Mouse (Mus musculus) heart, embryonic 10.5 days (tissue): ENCODE data around the gene Etv6. TPM values are rescaled to one million over a fixed set of nuclear protein-coding genes. Genes with fewer than 3 reads are reported as not detected.
A peak's percentile ranks its signal among the peaks of the same experiment; 100 is the strongest.

ENCODE experiments used
- DNase-seq: peaks from one replicate; pipeline ENCODE4 v3.0.0-alpha.2; 2017; ENCODE audit warnings: low spot score
- H3K27ac ChIP-seq: fragments of 300-500 bp; sonication (generic); 2 replicates; pipeline ENCODE4 v1.5.1; 2016; ENCODE audit warnings: mild to moderate bottlenecking
- H3K27me3 ChIP-seq: fragments of 300-500 bp; sonication (generic); 2 replicates; pipeline ENCODE4 v1.6.1; 2016; ENCODE audit warnings: mild to moderate bottlenecking; ENCODE audit not compliant: poor library complexity, insufficient read depth, severe bottlenecking
- H3K36me3 ChIP-seq: fragments of 300-500 bp; sonication (generic); 2 replicates; pipeline ENCODE4 v1.6.1; 2016; ENCODE audit warnings: mild to moderate bottlenecking, moderate library complexity
- H3K4me1 ChIP-seq: fragments of 300-500 bp; sonication (generic); 2 replicates; pipeline ENCODE4 v1.6.1; 2016; ENCODE audit warnings: mild to moderate bottlenecking
- H3K4me3 ChIP-seq: fragments of 300-500 bp; sonication (generic); 2 replicates; pipeline ENCODE4 v1.5.1; 2016; ENCODE audit warnings: mild to moderate bottlenecking, moderate library complexity
- H3K9me3 ChIP-seq: fragments of 300-500 bp; sonication (generic); 2 replicates; pipeline ENCODE4 v1.6.1; 2016; ENCODE audit warnings: mild to moderate bottlenecking, moderate library complexity
- WGBS: fragments of 180-500 bp; shearing (Covaris S2); methylation state at CpG from one replicate; pipeline ENCODE4 v1.1.7; 2016; 5-methylcytosine and 5-hydroxymethylcytosine counted together
- polyA plus RNA-seq: library from polyadenylated mRNA; unstranded; fragments of >200 nt; fragmentation: Nextera tagmentation; extraction: Ambion mirVana; gene quantifications from 2 replicates; pipeline ENCODE4 v1.2.1, GENCODE M21; 2016

The Etv6 gene
- polyA plus RNA-seq, 1 experiment from 2014 or later, result 16.2 TPM

DNA sequence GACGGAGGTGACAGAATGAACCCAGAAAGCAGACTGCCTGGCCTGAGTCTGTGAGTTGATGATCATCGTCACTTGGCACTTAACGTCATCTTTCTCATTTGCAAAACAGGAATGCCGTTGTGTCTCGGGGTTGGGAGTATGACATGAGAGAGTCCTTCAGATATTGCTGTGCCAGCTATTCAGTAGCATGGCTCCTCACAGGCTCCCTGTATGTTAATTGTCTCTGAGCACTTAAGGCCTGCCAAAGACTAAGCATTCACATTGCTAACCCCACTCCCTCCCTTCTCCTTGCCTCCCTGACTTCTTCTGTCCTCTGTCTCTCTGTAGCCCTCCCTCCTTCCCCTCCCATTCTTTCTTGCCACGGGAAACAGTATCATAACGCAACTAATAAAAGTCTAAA is 72.2 kb downstream of the Etv6 start:
- Histone ChIP-seq H3K9me3 (no peaks in the 10 kb centered on the region), H3K4me3 (no peak overlapping the region), H3K27me3 (no peaks in the 10 kb centered on the region), H3K27ac (no peak overlapping the region; the same call in 1 of the 2 replicates), H3K4me1 (peaks cover 61% of the 10 kb centered on the region), H3K36me3 (peaks cover 20% of the 10 kb centered on the region)
- no peak for DNase-seq
- 77% methylated on average over 7 of the region's 7 CpGs for WGBS

DNA sequence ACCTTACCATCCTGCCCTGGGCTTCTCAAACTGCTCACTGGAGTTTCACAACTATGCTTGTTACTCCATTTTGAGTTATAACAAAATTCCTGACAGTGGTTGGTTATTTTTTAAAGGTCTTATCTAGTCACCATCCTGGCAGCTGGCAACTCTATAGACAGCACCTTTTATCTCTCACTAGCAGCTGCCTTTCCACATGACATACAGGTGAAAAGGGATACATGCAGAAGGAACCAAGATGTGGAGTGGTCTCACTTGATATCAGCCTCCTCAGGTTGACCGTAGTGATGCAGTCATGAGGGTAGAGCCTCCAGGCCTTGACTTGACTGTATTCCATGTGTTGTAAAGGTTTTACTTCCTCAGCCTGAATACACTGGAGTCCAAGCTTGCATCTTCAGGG is 74.2 kb downstream of the Etv6 start:
- WGBS, result 97% methylated on average over 1 of the region's 1 CpGs
- Histone ChIP-seq H3K27me3 (no peaks in the 10 kb centered on the region), H3K4me3 (no peak overlapping the region), H3K27ac (no peak overlapping the region), H3K36me3 (peaks cover 20% of the 10 kb centered on the region), H3K4me1 (peaks cover 55% of the 10 kb centered on the region), H3K9me3 (no peaks in the 10 kb centered on the region)
- no peak for DNase-seq

DNA sequence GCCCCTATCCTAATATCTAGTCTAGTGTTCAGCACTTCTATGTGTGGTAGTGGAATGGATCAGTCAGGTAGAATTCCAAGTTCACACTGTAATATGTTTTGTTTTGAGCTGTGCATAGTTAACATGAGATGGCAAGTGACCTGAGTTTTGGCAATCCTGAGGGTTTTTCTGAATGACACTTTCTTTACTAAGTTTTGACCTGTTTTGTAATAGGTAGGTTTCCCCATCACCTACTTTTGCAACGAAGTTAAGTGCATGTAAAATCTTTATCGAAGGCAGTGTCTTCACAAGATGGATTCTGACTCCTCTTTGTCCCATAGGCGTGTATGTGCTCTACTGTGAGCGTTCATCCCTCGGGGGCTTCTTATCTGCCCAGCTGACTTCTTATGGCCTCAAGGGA is 74.7 kb downstream of the Etv6 start:
- no peaks in the 10 kb centered on the region for H3K27me3 ChIP-seq
- no peak overlapping the region for H3K27ac ChIP-seq
- no peak for DNase-seq
- H3K4me3 ChIP-seq, result no peak overlapping the region
- H3K36me3 ChIP-seq, result peaks cover 23% of the 10 kb centered on the region
- no peaks in the 10 kb centered on the region for H3K9me3 ChIP-seq
- WGBS, result 90% methylated on average over 5 of the region's 5 CpGs
- peaks cover 50% of the 10 kb centered on the region for H3K4me1 ChIP-seq

DNA sequence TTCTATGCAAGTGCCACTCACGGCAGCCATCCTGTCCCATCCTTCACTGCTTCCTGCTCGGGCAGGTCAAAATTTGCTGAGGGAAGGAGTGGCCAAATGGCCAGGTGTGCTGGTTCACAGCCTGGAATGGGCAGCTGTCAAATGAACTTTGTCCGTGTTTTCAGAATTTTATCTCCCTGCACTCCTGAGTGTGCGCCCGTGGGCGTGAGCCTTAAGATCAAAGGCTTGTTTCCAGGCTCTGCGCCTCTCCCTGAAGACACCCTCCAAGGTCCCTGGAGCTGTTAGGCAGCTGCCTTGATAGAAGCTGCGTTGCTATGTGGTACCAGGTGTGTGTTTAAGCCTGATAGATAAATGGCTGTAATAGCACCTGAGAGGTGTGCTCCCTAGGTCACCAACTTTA is 76.1 kb downstream of the Etv6 start:
- peaks cover 26% of the 10 kb centered on the region for H3K36me3 ChIP-seq
- DNase-seq, result no peak
- no peaks in the 10 kb centered on the region for H3K9me3 ChIP-seq
- H3K4me1 ChIP-seq, result peaks cover 39% of the 10 kb centered on the region
- no peak overlapping the region for H3K27ac ChIP-seq
- H3K4me3 ChIP-seq, result no peak overlapping the region
- H3K27me3 ChIP-seq, result no peaks in the 10 kb centered on the region
- WGBS, result 79% methylated on average over 8 of the region's 8 CpGs

DNA sequence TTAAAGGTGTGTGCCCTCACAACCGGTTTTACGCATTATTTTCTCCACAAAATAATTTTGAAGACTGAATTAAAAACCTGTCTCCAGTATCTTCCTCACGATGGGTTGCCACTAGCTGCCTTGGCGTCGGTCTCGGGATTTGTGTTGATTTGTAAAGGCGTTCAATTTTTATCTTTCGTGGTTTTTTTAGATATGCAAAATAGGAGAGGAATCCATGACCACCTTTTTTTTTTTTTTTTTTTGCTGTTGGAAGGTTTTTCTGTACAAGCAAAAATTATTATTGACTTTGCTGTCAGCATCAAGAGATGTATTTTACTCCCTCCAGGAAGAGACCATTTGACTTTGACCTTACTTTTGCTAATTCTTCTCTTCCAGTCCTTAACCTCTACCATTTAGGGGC is 77.3 kb downstream of the Etv6 start:
- Histone ChIP-seq H3K27ac (no peak overlapping the region), H3K4me3 (no peak overlapping the region), H3K4me1 (peaks cover 39% of the 10 kb centered on the region), H3K27me3 (no peaks in the 10 kb centered on the region), H3K36me3 (peaks cover 26% of the 10 kb centered on the region), H3K9me3 (no peaks in the 10 kb centered on the region)
- 89% methylated on average over 8 of the region's 8 CpGs for WGBS
- no peak for DNase-seq

DNA sequence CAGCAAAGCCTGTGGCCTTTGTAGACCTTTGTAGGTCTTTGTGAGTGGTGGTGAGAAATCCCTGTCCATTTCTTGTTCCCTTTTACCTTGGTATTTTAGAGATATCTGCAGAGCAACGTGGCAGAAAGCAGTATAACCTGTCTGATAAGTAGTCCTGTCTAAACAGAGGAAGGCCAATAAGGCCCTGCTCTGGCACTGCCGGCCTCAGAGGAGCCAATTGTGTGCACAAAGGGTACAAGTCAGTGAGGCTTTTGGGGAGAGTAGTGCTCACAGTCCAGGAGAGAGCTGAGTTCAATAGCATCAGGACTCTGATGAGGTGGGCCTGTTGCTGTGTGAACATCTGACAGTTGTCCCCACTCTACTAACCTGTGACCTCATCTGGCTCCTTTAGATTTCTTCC is 77.7 kb downstream of the Etv6 start:
- Histone ChIP-seq H3K4me1 (peaks cover 39% of the 10 kb centered on the region), H3K36me3 (peaks cover 26% of the 10 kb centered on the region), H3K4me3 (no peak overlapping the region), H3K27ac (no peak overlapping the region), H3K9me3 (no peaks in the 10 kb centered on the region), H3K27me3 (no peaks in the 10 kb centered on the region)
- WGBS, result 57% methylated on average over 2 of the region's 2 CpGs
- no peak for DNase-seq

DNA sequence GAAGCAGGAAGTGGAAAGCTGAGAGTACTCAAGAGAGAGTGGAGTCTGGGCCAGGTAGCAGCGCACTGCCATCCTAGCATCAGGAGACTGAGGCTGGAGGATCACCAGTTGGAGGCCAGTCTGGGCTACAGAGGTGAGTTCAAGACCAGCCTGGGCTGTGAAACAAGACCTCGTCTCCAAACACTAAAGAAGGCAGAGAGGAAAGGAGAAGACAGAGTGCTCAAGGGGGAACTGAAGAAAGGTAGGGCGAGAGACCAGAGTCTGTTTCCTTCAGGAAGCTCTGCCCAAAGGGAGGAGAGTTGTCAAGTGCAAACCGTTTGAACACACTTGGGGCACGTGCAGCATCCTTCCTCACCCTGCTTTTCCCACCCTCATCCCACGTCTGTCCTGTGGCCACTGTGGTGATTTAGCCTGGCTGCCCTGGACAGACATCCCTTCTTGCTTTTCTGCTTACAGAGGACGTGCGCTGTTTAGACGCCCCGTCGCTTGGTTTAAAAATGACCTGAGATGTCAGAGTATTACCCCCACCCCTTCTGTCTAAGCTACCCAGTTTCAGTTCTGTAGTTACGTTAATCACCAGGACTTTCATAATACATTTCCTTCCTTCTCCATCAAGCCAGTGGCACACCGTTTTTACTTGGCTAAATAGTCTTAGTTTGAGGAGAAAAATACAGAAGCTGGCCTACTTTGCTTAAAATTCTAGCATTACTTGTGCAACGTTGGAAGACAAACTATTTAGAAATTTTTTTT is 79.9 kb downstream of the Etv6 start:
- Histone ChIP-seq H3K4me1 (peaks cover 59% of the 10 kb centered on the region), H3K27me3 (no peaks in the 10 kb centered on the region), H3K9me3 (no peaks in the 10 kb centered on the region), H3K27ac (no peak overlapping the region), H3K4me3 (no peak overlapping the region), H3K36me3 (peaks cover 9% of the 10 kb centered on the region; the same call in 1 of the 2 replicates)
- 89% methylated on average over 14 of the region's 14 CpGs for WGBS
- DNase-seq, result no peak

DNA sequence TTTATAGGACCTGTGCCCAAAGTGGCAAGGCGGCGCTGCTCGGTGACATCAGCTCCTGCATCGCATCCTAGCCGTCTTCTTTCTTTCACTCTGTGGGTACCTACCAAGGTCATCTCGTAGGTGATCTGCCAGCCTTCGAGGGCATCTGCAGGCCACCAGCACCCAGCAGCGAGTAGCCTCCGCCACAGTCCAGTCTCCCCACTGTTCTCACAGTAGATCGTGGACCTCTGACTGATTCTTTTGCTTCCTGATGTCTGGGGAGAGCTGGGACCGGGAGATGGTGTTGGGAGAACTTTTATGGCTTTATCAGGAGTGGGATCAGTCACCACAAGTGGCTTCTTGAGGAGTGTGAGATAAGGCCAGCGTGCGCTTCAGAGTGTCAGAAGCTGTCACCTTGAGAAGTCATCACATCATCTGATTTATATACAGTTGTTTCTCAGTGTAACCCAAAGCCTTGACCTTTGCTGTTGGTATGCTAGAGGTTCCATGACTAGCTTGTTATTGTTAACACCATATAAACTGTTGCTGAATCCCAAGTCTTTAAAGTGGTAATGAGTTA is 82.0 kb downstream of the Etv6 start:
- WGBS, result 57% methylated on average over 13 of the region's 13 CpGs
- Histone ChIP-seq H3K4me1 (peaks cover 56% of the 10 kb centered on the region), H3K36me3 (peaks cover 6% of the 10 kb centered on the region; the same call in 1 of the 2 replicates), H3K4me3 (no peak overlapping the region), H3K27me3 (no peaks in the 10 kb centered on the region), H3K9me3 (no peaks in the 10 kb centered on the region), H3K27ac (peak overlapping the region; percentile 57; the same call in 1 of the 2 replicates)
- DNase-seq, result no peak

DNA sequence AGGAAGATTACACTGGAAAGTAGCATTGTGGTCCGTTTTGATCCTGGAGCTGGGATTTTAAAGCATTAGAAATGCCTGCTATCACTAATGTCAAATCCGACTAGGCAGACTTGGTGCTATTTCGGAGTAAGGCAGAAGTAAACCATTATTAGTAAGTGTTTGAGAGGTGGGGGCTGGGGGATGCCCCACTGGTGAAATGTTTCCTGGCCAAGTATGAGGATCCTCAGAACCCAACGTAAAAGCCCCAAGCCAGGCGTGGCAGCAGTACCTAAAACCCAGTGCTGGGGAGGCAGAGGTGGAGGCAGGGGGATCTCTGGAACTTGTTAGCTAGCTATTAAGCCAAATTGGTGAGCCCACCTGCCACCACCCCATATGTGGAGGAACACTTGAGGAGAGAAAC is 83.0 kb downstream of the Etv6 start:
- WGBS, result 58% methylated on average over 5 of the region's 5 CpGs
- peaks cover 51% of the 10 kb centered on the region for H3K4me1 ChIP-seq
- peak overlapping the region; percentile 59; the same call in 1 of the 2 replicates for H3K27ac ChIP-seq
- H3K36me3 ChIP-seq, result peaks cover 6% of the 10 kb centered on the region; the same call in 1 of the 2 replicates
- no peaks in the 10 kb centered on the region for H3K9me3 ChIP-seq
- no peak overlapping the region for H3K4me3 ChIP-seq
- DNase-seq, result peak; percentile 66
- H3K27me3 ChIP-seq, result no peaks in the 10 kb centered on the region

DNA sequence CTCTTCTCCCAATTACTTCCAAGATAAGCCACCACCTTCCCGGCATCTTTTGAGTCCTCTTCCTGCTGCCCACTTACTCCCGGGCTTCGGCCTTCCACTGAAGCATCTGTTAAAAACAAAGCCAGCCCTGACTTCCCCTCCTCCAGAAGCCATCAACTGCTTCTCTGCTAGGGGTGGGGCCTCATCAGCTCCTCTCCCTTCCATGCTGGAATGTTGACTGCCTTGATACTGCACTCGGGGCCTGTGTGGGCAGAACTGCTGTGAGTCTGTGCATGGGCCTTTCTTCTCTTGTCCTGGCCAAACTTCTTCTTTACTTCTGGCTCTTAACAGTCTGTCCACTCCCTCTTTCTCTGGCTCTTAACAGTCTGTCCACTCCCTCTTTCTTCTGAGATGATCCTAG is 83.6 kb downstream of the Etv6 start:
- Histone ChIP-seq H3K4me3 (no peak overlapping the region), H3K9me3 (no peaks in the 10 kb centered on the region), H3K4me1 (peaks cover 47% of the 10 kb centered on the region), H3K27ac (peak overlapping the region; percentile 59; the same call in 1 of the 2 replicates), H3K36me3 (peaks cover 6% of the 10 kb centered on the region; the same call in 1 of the 2 replicates), H3K27me3 (no peaks in the 10 kb centered on the region)
- peak; percentile 76 for DNase-seq
- 5% methylated on average over 4 of the region's 4 CpGs for WGBS

DNA sequence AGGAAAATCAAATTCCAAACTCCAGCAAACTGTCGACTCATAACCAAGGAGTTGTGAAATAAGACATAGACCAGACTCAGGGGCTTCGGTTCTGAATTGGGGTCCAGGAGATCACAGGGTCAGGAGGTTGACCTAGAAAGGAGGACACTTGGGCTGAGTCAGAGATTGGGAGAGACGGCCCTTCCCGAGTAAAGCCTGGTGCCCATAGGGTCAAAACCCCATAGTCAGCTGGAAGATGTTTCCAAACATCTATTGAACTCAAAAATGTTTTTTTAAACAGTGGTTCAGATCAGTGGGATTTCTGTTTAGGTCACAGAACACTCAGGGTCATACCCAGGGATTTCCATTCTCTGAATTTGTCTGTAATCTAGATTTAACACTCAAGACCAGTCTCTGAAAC is 84.7 kb downstream of the Etv6 start:
- H3K4me1 ChIP-seq, result peaks cover 47% of the 10 kb centered on the region
- peaks cover 8% of the 10 kb centered on the region; the same call in 1 of the 2 replicates for H3K36me3 ChIP-seq
- no peaks in the 10 kb centered on the region for H3K27me3 ChIP-seq
- WGBS, result 53% methylated on average over 4 of the region's 4 CpGs
- peak overlapping the region; percentile 59 for H3K27ac ChIP-seq
- H3K9me3 ChIP-seq, result no peaks in the 10 kb centered on the region
- no peak overlapping the region for H3K4me3 ChIP-seq
- no peak for DNase-seq

DNA sequence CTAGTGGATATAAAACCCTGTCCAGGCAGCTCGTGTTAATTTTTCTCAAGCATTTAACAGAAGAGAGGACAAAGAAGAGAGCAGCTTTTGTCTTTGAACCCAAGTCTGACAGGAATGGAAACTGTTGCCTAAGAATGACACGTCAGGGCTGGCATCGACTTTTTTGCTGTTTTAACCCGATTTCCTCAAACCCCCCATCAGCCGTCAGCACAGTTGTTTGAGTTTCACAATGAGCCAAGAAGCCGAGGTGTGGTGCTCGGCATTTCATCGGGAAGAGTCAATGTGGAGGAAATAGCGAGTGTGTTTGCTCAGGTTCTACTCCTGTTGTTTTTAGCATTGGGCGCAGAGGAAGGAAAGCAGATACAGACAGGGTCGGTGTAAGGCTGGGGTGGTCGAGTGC is 85.2 kb downstream of the Etv6 start:
- H3K27me3 ChIP-seq, result no peaks in the 10 kb centered on the region
- no peak overlapping the region for H3K27ac ChIP-seq
- H3K4me1 ChIP-seq, result peaks cover 47% of the 10 kb centered on the region
- no peak for DNase-seq
- 62% methylated on average over 12 of the region's 12 CpGs for WGBS
- H3K36me3 ChIP-seq, result peaks cover 5% of the 10 kb centered on the region; the same call in 1 of the 2 replicates
- no peak overlapping the region for H3K4me3 ChIP-seq
- no peaks in the 10 kb centered on the region for H3K9me3 ChIP-seq

DNA sequence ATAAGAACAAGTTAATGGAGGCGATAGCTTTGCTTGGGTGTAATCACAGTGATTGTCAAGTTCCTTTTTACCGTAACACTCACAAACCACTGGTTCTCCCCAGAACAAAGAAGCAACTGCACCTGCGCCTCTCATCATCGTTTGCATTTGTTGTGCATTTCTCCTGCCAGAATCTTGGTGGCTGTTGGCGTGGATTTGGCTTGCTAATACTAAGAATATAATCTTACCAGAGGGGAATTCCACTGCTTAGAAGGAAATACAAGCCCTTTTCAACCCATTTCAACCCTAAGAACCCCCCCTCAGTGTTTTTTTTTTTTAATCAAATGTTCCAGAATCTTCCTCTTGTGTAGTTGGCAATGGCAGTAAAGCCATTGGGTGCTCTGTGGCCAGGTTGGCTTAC is 87.4 kb downstream of the Etv6 start:
- Histone ChIP-seq H3K4me1 (peaks cover 38% of the 10 kb centered on the region), H3K9me3 (no peaks in the 10 kb centered on the region)

More for the DNA sequence above, 87.4 kb downstream of the Etv6 start:
- H3K27me3 ChIP-seq, result no peaks in the 10 kb centered on the region
- no peak for DNase-seq
- peaks cover 5% of the 10 kb centered on the region; the same call in 1 of the 2 replicates for H3K36me3 ChIP-seq
- H3K4me3 ChIP-seq, result no peak overlapping the region
- WGBS, result 93% methylated on average over 5 of the region's 5 CpGs
- H3K27ac ChIP-seq, result no peak overlapping the region
